Mouse (Mus musculus) liver, adult (tissue): ENCODE measurements around the gene Spock1.

Source experiments
- GATA4 ChIP-seq: IDR thresholded peaks from 2 replicates; pipeline ENCODE4 v1.6.1; 2014; ENCODE audit warnings: mild to moderate bottlenecking, low read length; ENCODE audit not compliant: insufficient replicate concordance

The Spock1 gene

GRCm38 (mm10) chr13:57577541-57578244 lies 330.4 kb downstream of the Spock1 start:
- TF ChIP-seq GATA4, result no peak

DNA sequence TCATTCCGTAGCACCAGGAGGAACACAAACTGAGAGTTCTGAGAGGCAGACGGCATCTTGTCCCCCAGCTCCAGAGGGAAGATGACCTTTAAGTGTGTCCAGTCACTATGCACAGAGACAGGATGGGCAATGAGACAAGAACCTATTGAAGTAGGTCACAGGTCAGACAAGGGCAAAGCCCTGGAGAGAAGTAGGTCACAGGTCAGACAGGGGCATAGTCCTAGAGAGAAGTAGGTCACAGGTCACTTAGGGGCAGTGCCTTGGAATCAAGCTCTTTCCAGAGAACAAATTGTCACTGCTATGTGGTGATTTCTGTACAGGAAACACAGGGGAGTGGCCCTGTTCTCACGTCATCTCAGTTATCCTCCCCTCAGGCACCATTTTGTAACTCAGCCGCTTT lies 334.6 kb downstream of the Spock1 start:
- TF ChIP-seq GATA4, result no peak

DNA sequence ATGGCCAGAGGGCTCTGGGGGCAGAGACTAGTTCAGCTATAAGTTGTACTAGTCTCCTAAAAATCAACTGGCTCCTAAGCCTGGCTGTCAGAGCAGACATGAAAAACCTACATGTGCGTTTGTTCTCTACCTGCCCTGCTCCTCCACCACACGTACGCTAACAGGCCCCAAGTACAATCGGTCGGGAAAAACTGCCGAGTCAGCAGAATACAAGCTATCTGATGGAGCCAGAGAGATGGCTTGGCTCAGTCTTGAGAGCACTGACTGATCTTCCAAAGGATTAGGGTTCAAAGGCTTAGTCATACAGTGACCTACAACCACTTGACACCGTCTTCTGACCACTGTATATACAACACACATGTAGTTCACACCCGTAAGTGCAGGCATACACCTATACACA lies 339.7 kb downstream of the Spock1 start:
- TF ChIP-seq GATA4, result no peak

DNA sequence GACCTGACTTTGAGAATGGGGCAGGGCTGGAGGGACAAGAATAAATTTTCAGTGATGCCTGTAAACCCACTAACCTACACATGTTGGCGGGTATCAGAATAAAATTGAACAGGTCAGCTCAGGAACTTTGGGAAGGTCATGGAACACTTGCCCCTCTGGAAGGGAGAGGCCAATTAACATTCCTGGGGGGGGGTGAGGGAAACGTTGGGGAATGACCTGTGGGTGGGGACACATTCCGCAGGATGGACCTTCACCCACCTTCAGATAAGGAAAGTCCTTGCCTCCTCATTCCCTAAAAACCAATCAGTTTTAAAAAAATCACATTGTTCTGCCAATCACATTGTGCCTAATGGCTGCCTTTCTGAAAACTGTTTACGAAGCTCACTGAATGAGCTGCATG lies 352.9 kb downstream of the Spock1 start:
- TF ChIP-seq GATA4, result no peak

GRCm38 (mm10) chr13:57549743-57550142 lies 358.4 kb downstream of the Spock1 start:
- TF ChIP-seq GATA4, result no peak

GRCm38 (mm10) chr13:57536988-57537547 lies 371.1 kb downstream of the Spock1 start:
- TF ChIP-seq GATA4, result no peak

GRCm38 (mm10) chr13:57534325-57534724 lies 373.8 kb downstream of the Spock1 start:
- no peak for TF ChIP-seq GATA4

GRCm38 (mm10) chr13:57525946-57526345 lies 382.2 kb downstream of the Spock1 start:
- no peak for TF ChIP-seq GATA4

- TF ChIP-seq GATA4, result no peak
These were observed 383.6 kb downstream of the Spock1 start for GRCm38 (mm10) chr13:57524546-57524945.

DNA sequence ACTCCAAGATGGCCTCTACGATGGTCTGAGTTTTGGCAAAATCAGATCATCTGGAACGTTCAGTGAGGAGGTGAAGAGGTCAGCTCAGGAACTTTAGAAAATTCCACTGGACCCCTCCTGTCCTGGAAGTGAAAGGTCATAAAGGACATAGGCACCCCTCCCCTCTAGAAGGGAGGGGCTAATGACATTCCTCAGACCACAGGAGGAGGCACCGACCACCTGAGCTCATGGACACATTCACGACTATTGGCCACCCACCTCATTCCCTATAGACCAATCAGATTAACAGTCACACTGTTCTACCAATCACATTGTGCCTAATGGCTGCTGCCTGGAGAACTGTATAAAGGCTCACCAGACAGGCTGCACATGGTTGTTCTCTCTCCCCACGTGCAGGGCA lies 384.8 kb downstream of the Spock1 start:
- no peak for TF ChIP-seq GATA4

GRCm38 (mm10) chr13:57522319-57522718 lies 385.8 kb downstream of the Spock1 start:
- no peak for TF ChIP-seq GATA4

GRCm38 (mm10) chr13:57521152-57521551 lies 387.0 kb downstream of the Spock1 start:
- TF ChIP-seq GATA4, result no peak

DNA sequence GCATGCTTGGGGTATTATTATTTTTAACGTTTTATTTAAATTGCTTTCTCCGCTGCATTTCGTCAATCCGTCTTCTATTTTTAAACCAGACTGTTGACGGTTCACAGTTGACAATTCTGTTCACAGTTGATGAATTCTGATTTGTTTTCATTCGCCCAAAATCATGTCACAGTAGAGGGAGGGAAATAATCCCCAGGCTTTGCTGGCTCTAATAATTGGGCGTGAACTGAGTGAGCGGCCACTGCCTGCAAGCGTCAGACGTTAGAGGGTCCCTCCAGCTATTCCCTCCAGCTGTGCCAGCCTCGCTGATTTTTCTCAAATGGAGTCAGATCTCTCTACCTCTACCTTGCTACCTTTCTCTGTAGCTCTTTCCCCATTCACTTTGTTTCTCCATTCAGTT lies 388.3 kb downstream of the Spock1 start:
- no peak for TF ChIP-seq GATA4

DNA sequence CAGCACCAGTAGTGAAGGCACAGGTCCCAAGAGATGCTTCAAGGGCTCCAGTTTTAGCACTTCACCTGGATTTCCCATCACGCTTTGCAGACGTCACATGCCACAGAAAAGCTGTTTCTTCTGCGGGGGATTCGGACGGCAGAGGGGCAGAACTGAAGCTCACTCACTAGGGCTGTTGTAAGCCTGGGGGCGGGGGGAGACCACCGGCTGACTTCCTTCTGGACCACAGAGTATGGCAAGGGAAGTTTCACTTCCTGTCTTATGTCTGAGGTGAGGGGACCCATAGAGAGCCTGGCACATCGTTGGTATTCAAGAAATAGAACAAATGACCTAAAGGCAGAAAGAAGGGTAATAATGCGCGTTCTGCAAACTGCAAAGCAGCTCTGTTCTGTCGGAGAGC lies 392.4 kb downstream of the Spock1 start:
- TF ChIP-seq GATA4, result no peak

GRCm38 (mm10) chr13:57501552-57501951 lies 406.6 kb downstream of the Spock1 start:
- no peak for TF ChIP-seq GATA4

GRCm38 (mm10) chr13:57496778-57497177 lies 411.4 kb downstream of the Spock1 start:
- no peak for TF ChIP-seq GATA4

- TF ChIP-seq GATA4, result no peak
These were observed 413.3 kb downstream of the Spock1 start for GRCm38 (mm10) chr13:57494838-57495237.
